Mouse (Mus musculus): ENCODE measurements around the gene Lrr1.
A peak's percentile ranks its signal among the peaks of the same experiment; 100 is the strongest.

GRCm38 (mm10) chr12:69131981-69132380 is 36.6 kb upstream of the Lrr1 start:
- TF ChIP-seq ZC3H11A (IDR thresholded peaks at IDR 0.05; ENCODE audit: borderline replicate concordance, low read depth, low read length) (0 out of 2 replicates have a peak, but pooled peaks have one; percentile 18), MAFK (IDR thresholded peaks at IDR 0.05; ENCODE audit: insufficient read depth, low read depth, low read length) (no peak), ZNF384 (IDR thresholded peaks at IDR 0.05; ENCODE audit: low read depth, low read length) (peak; percentile 99), CHD2 (IDR thresholded peaks at IDR 0.05; ENCODE audit: low read depth, low read length) (no peak)
